Mouse (Mus musculus): ENCODE measurements around the gene Gm7029. TPM values are rescaled to one million over a fixed set of nuclear protein-coding genes. Genes with fewer than 3 reads are reported as not detected.
"Not testable (repeated sequence)": the region's sequence is repeated elsewhere in the genome, so short reads cannot be mapped to it uniquely, and the experiment has no call there.

The Gm7029 gene
- polyA plus RNA-seq, 1 experiment: 3.2 TPM

GRCm38 (mm10) chr17:33892429-33892828 is 18.8 kb downstream of the Gm7029 start:
- Histone ChIP-seq H3K4me3 (ENCODE audit: extremely low read depth, insufficient read depth, insufficient read length) (no peak overlapping the region), H3K4me1 (ENCODE audit: control insufficient read depth, insufficient read depth, insufficient read length) (no peaks in the 10 kb centered on the region; the same call in 1 of the 2 replicates), H3K27me3 (ENCODE audit: control insufficient read depth, insufficient read depth, low read length) (no peaks in the 10 kb centered on the region), H3K27ac (ENCODE audit: insufficient read depth, low read length) (no peak overlapping the region), H3K36me3 (ENCODE audit: control insufficient read depth, insufficient read depth, low read length) (no peaks in the 10 kb centered on the region)
- DNase-seq (ENCODE audit: low read depth in 1 of 2, low spot score in 2 of 2): no peak
- no peak for TF ChIP-seq POLR2A (IDR thresholded peaks at IDR 0.05; ENCODE audit: low read depth, low read length)
- TF ChIP-seq CTCF (IDR thresholded peaks at IDR 0.05; ENCODE audit: extremely low read depth, insufficient read depth, insufficient read length, insufficient replicate concordance): no peak
- 72% methylated on average over 7 of the region's 7 CpGs for WGBS

- H3K4me1 ChIP-seq (ENCODE audit: control insufficient read depth, insufficient read depth, insufficient read length); H3K4me3 ChIP-seq (ENCODE audit: extremely low read depth, insufficient read depth, insufficient read length); H3K27ac ChIP-seq (ENCODE audit: insufficient read depth, low read length); H3K36me3 ChIP-seq (ENCODE audit: control insufficient read depth, insufficient read depth, low read length); H3K27me3 ChIP-seq (ENCODE audit: control insufficient read depth, insufficient read depth, low read length); DNase-seq (ENCODE audit: low read depth in 1 of 2, low spot score in 2 of 2): not testable (repeated sequence)
- 81% methylated on average over 4 of the region's 4 CpGs for WGBS
Observed at GRCm38 (mm10) chr17:33893011-33893410, 19.4 kb downstream of the Gm7029 start.

- TF ChIP-seq CTCF (IDR thresholded peaks at IDR 0.05; ENCODE audit: extremely low read depth, insufficient read depth, insufficient read length, insufficient replicate concordance): peak; percentile 57; the same call in 1 of the 2 replicates
- no peak for TF ChIP-seq POLR2A (IDR thresholded peaks at IDR 0.05; ENCODE audit: low read depth, low read length)
- Histone ChIP-seq H3K27me3 (ENCODE audit: control insufficient read depth, insufficient read depth, low read length) (no peaks in the 10 kb centered on the region), H3K36me3 (ENCODE audit: control insufficient read depth, insufficient read depth, low read length) (no peaks in the 10 kb centered on the region), H3K27ac (ENCODE audit: insufficient read depth, low read length) (no peak overlapping the region), H3K4me3 (ENCODE audit: extremely low read depth, insufficient read depth, insufficient read length) (no peak overlapping the region), H3K4me1 (ENCODE audit: control insufficient read depth, insufficient read depth, insufficient read length) (no peaks in the 10 kb centered on the region; the same call in 1 of the 2 replicates)
- DNase-seq (ENCODE audit: low read depth in 1 of 2, low spot score in 2 of 2): peak; percentile 30 to 68
- 47% methylated on average over 6 of the region's 6 CpGs for WGBS
Observed at GRCm38 (mm10) chr17:33897114-33897794, 23.6 kb downstream of the Gm7029 start.

GRCm38 (mm10) chr17:33898193-33898592 is 24.6 kb downstream of the Gm7029 start:
- not testable (repeated sequence) for H3K27ac ChIP-seq (ENCODE audit: insufficient read depth, low read length); H3K27me3 ChIP-seq (ENCODE audit: control insufficient read depth, insufficient read depth, low read length); H3K4me1 ChIP-seq (ENCODE audit: control insufficient read depth, insufficient read depth, insufficient read length); DNase-seq (ENCODE audit: low read depth in 1 of 2, low spot score in 2 of 2); H3K4me3 ChIP-seq (ENCODE audit: extremely low read depth, insufficient read depth, insufficient read length); H3K36me3 ChIP-seq (ENCODE audit: control insufficient read depth, insufficient read depth, low read length)
- 83% methylated on average over 4 of the region's 4 CpGs for WGBS

GRCm38 (mm10) chr17:33899642-33900041 is 26.0 kb downstream of the Gm7029 start:
- Histone ChIP-seq H3K4me3 (ENCODE audit: extremely low read depth, insufficient read depth, insufficient read length) (no peak overlapping the region), H3K27me3 (ENCODE audit: control insufficient read depth, insufficient read depth, low read length) (no peaks in the 10 kb centered on the region), H3K36me3 (ENCODE audit: control insufficient read depth, insufficient read depth, low read length) (no peaks in the 10 kb centered on the region), H3K4me1 (ENCODE audit: control insufficient read depth, insufficient read depth, insufficient read length) (peaks cover 6% of the 10 kb centered on the region; the same call in 1 of the 2 replicates), H3K27ac (ENCODE audit: insufficient read depth, low read length) (no peak overlapping the region)
- DNase-seq (ENCODE audit: low read depth in 1 of 2, low spot score in 2 of 2): no peak
- WGBS: 59% methylated on average over 4 of the region's 4 CpGs
- TF ChIP-seq POLR2A (IDR thresholded peaks at IDR 0.05; ENCODE audit: low read depth, low read length) (no peak), CTCF (IDR thresholded peaks at IDR 0.05; ENCODE audit: extremely low read depth, insufficient read depth, insufficient read length, insufficient replicate concordance) (no peak)

- 84% methylated on average over 7 of the region's 7 CpGs for WGBS
- Histone ChIP-seq H3K27me3 (ENCODE audit: control insufficient read depth, insufficient read depth, low read length) (no peaks in the 10 kb centered on the region), H3K4me3 (ENCODE audit: extremely low read depth, insufficient read depth, insufficient read length) (no peak overlapping the region), H3K27ac (ENCODE audit: insufficient read depth, low read length) (no peak overlapping the region), H3K4me1 (ENCODE audit: control insufficient read depth, insufficient read depth, insufficient read length) (peaks cover 6% of the 10 kb centered on the region; the same call in 1 of the 2 replicates), H3K36me3 (ENCODE audit: control insufficient read depth, insufficient read depth, low read length) (no peaks in the 10 kb centered on the region)
- no peak for TF ChIP-seq CTCF (IDR thresholded peaks at IDR 0.05; ENCODE audit: extremely low read depth, insufficient read depth, insufficient read length, insufficient replicate concordance)
- no peak for DNase-seq (ENCODE audit: low read depth in 1 of 2, low spot score in 2 of 2)
Observed at GRCm38 (mm10) chr17:33900281-33900988, 26.8 kb downstream of the Gm7029 start.

GRCm38 (mm10) chr17:33900989-33901314 is 27.3 kb downstream of the Gm7029 start:
- no peak for TF ChIP-seq POLR2A (IDR thresholded peaks at IDR 0.05; ENCODE audit: low read depth, low read length)
- no peak for TF ChIP-seq CTCF (IDR thresholded peaks at IDR 0.05; ENCODE audit: extremely low read depth, insufficient read depth, insufficient read length, insufficient replicate concordance)
- Histone ChIP-seq H3K4me3 (ENCODE audit: extremely low read depth, insufficient read depth, insufficient read length) (no peak overlapping the region), H3K27me3 (ENCODE audit: control insufficient read depth, insufficient read depth, low read length) (no peaks in the 10 kb centered on the region), H3K36me3 (ENCODE audit: control insufficient read depth, insufficient read depth, low read length) (no peaks in the 10 kb centered on the region), H3K27ac (ENCODE audit: insufficient read depth, low read length) (no peak overlapping the region), H3K4me1 (ENCODE audit: control insufficient read depth, insufficient read depth, insufficient read length) (peaks cover 6% of the 10 kb centered on the region; the same call in 1 of the 2 replicates)
- WGBS: 85% methylated on average over 4 of the region's 4 CpGs
- no peak for DNase-seq (ENCODE audit: low read depth in 1 of 2, low spot score in 2 of 2)

Data from spleen, adult 2 months (tissue).